Mouse (Mus musculus) embryonic facial prominence, embryonic 14.5 days (tissue): ENCODE measurements around the gene Usb1. TPM values are rescaled to one million over a fixed set of nuclear protein-coding genes. Genes with fewer than 3 reads are reported as not detected.

Source experiments
- polyA plus RNA-seq: library from polyadenylated mRNA; unstranded; fragments of >200 nt; fragmentation: Nextera tagmentation; extraction: Ambion mirVana; gene quantifications from 2 replicates; pipeline ENCODE4 v1.2.1, GENCODE M21; 2014

The Usb1 gene
- polyA plus RNA-seq, 1 experiment from 2014 or later = 36.3 TPM

Other genes starting within 250 kb of the Usb1 start
- 13.4 and 13.6 TPM in 2 replicates for gene Kifc3, start 129.5 kb upstream of the Usb1 start, polyA plus RNA-seq
- gene Cngb1, start 25.7 kb upstream of the Usb1 start, polyA plus RNA-seq = 0.34 and 1.7 TPM in 2 replicates
- 0.50 TPM in 1 of 2 replicates, not detected in the other for gene Tepp, start 21.7 kb upstream of the Usb1 start, polyA plus RNA-seq
- 8.4 and 8.9 TPM in 2 replicates for gene Zfp319, start 334 bp upstream of the Usb1 start, polyA plus RNA-seq
- gene Mmp15, start 20.0 kb downstream of the Usb1 start, polyA plus RNA-seq = 14.9 and 15.3 TPM in 2 replicates
- gene Cfap20, start 102.6 kb downstream of the Usb1 start, polyA plus RNA-seq = 150 and 152 TPM in 2 replicates
- 18.7 and 22.5 TPM in 2 replicates for gene Csnk2a2, start 157.8 kb downstream of the Usb1 start, polyA plus RNA-seq
- gene Ccdc113, start 201.8 kb downstream of the Usb1 start, polyA plus RNA-seq = 1.9 and 5.4 TPM in 2 replicates
- gene Prss54, start 244.1 kb downstream of the Usb1 start, polyA plus RNA-seq = not detected in 2 replicates